Mouse (Mus musculus) CH12.LX (cell line): ENCODE results near the gene Krt8. TPM values are rescaled to one million over a fixed set of nuclear protein-coding genes. Genes with fewer than 3 reads are reported as not detected.

Experiments used
- DNase-seq: peaks from one replicate; pipeline ENCODE4 v3.0.0-alpha.2; 2013; ENCODE audit errors: extremely low read depth
- H3K27ac ChIP-seq: 2 replicates; pipeline ENCODE4 v1.5.1; 2012; ENCODE audit warnings: low read depth, mild to moderate bottlenecking, control low read depth, moderate library complexity; ENCODE audit not compliant: insufficient read depth
- H3K27me3 ChIP-seq: replicated peaks from 2 replicates; pipeline ENCODE3; 2012; ENCODE audit warnings: inconsistent platforms
- H3K36me3 ChIP-seq, 2 experiments: replicated peaks in 1 of 2; 2 replicates each; pipeline versions ENCODE3 to v1.6.1; 2012; ENCODE audit warnings: inconsistent platforms in 1 of 2, low read length in 1 of 2, mild to moderate bottlenecking in 1 of 2, mixed read lengths in 1 of 2, moderate library complexity in 1 of 2; ENCODE audit not compliant: control insufficient read depth in 1 of 2, insufficient read depth in 1 of 2
- H3K4me1 ChIP-seq, 2 experiments: 2 replicates each; pipeline ENCODE4 v1.6.1; 2012; ENCODE audit warnings: inconsistent platforms in 1 of 2, moderate library complexity in 1 of 2; ENCODE audit not compliant: insufficient read depth in 2 of 2, control insufficient read depth in 1 of 2
- H3K4me2 ChIP-seq: 2 replicates; pipeline ENCODE4 v1.6.1; 2012; ENCODE audit warnings: low read depth, mild to moderate bottlenecking, control low read depth; ENCODE audit not compliant: poor library complexity, insufficient read depth, severe bottlenecking
- H3K4me3 ChIP-seq, 3 experiments: fragments of 150-350 bp in 1 of 3; sonication (generic) in 1 of 3; replicated peaks in 1 of 3; 2 replicates each; pipeline versions ENCODE3 to v1.5.1; 2011 to 2012; ENCODE audit warnings: low read depth in 2 of 3, low read length in 2 of 3, mild to moderate bottlenecking in 2 of 3, moderate library complexity in 2 of 3, control low read depth in 1 of 3, improper control_type of control experiment in 1 of 3, inconsistent platforms in 1 of 3, mixed read lengths in 1 of 3; ENCODE audit not compliant: poor library complexity in 1 of 3
- H3K79me2 ChIP-seq: replicated peaks from 2 replicates; pipeline ENCODE4 v1.6.1; 2012; ENCODE audit warnings: mild to moderate bottlenecking, moderate library complexity; ENCODE audit not compliant: control insufficient read depth, poor library complexity, insufficient read depth, severe bottlenecking; ENCODE audit errors: extremely low read depth
- H3K9ac ChIP-seq: 2 replicates; pipeline ENCODE4 v1.6.1; 2012; ENCODE audit warnings: low read depth, mild to moderate bottlenecking, control low read depth, moderate library complexity; ENCODE audit not compliant: insufficient read depth
- H3K9me3 ChIP-seq: replicated peaks from 2 replicates; pipeline ENCODE3; 2012; ENCODE audit warnings: low read length, inconsistent platforms, mixed read lengths
- BHLHE40 ChIP-seq: IDR thresholded peaks from 2 replicates; pipeline ENCODE4 v1.6.1; 2011; ENCODE audit warnings: mild to moderate bottlenecking, low read depth, low read length, improper control_type of control experiment
- CHD2 ChIP-seq: IDR thresholded peaks from 2 replicates; pipeline ENCODE4 v1.6.1; 2011; ENCODE audit warnings: low read length, improper control_type of control experiment
- CTCF ChIP-seq, 2 experiments: IDR thresholded peaks in 1 of 2; conservative IDR thresholded peaks in 1 of 2; 2 replicates each; pipeline ENCODE4 v1.5.1; 2011 to 2012; ENCODE audit warnings: low read depth in 2 of 2, low read length in 2 of 2, improper control_type of control experiment in 1 of 2, inconsistent platforms in 1 of 2, mild to moderate bottlenecking in 1 of 2, moderate library complexity in 1 of 2
- HCFC1 ChIP-seq: IDR thresholded peaks from 2 replicates; pipeline ENCODE4 v1.6.1; 2012; ENCODE audit warnings: low read depth, mild to moderate bottlenecking, inconsistent platforms, low read length, improper control_type of control experiment
- IRF4 ChIP-seq: IDR thresholded peaks from 2 replicates; pipeline ENCODE4 v1.6.1; 2014; ENCODE audit warnings: low read depth, mild to moderate bottlenecking, inconsistent platforms, low read length, improper control_type of control experiment
- JUND ChIP-seq: conservative IDR thresholded peaks from 2 replicates; pipeline ENCODE4 v1.6.1; 2011; ENCODE audit warnings: low read depth, low read length, improper control_type of control experiment
- KAT2A ChIP-seq: IDR thresholded peaks from 2 replicates; pipeline ENCODE4 v1.6.1; 2012; ENCODE audit warnings: low read length, improper control_type of control experiment, inconsistent platforms; ENCODE audit not compliant: insufficient replicate concordance
- MAFK ChIP-seq: IDR thresholded peaks from 2 replicates; pipeline ENCODE4 v1.6.1; 2011; ENCODE audit warnings: low read length, improper control_type of control experiment; ENCODE audit not compliant: insufficient replicate concordance
- MXI1 ChIP-seq: IDR thresholded peaks from 2 replicates; pipeline ENCODE4 v1.6.1; 2011; ENCODE audit warnings: mild to moderate bottlenecking, low read depth, low read length, improper control_type of control experiment
- MYC ChIP-seq: IDR thresholded peaks from 2 replicates; pipeline ENCODE4 v1.6.1; 2011; ENCODE audit warnings: low read depth, mild to moderate bottlenecking, improper control_type of control experiment, low read length
- NELFE ChIP-seq: IDR thresholded peaks from 2 replicates; pipeline ENCODE4 v1.6.1; 2011; ENCODE audit warnings: low read depth, low read length, improper control_type of control experiment
- NRF1 ChIP-seq: IDR thresholded peaks from 2 replicates; pipeline ENCODE4 v1.6.1; 2014; ENCODE audit warnings: low read depth, mild to moderate bottlenecking, inconsistent platforms, low read length, improper control_type of control experiment, moderate library complexity
- PAX5 ChIP-seq: IDR thresholded peaks from 2 replicates; pipeline ENCODE4 v1.6.1; 2012; ENCODE audit warnings: low read length, inconsistent platforms, mixed read lengths
- POLR2A ChIP-seq: IDR thresholded peaks from 2 replicates; pipeline ENCODE4 v1.6.1; 2011; ENCODE audit warnings: low read depth, mild to moderate bottlenecking, improper control_type of control experiment, low read length
- POLR2AphosphoS2 ChIP-seq: IDR thresholded peaks from 2 replicates; pipeline ENCODE4 v1.6.1; 2011; ENCODE audit warnings: low read depth, low read length, improper control_type of control experiment
- SIN3A ChIP-seq: IDR thresholded peaks from 2 replicates; pipeline ENCODE4 v1.6.1; 2012; ENCODE audit warnings: low read length, improper control_type of control experiment, inconsistent platforms
- TCF12 ChIP-seq: IDR thresholded peaks from 2 replicates; pipeline ENCODE4 v1.6.1; 2014; ENCODE audit warnings: low read depth, mild to moderate bottlenecking, inconsistent platforms, low read length, improper control_type of control experiment
- UBTF ChIP-seq: IDR thresholded peaks from 2 replicates; pipeline ENCODE4 v1.6.1; 2012; ENCODE audit warnings: low read depth, mild to moderate bottlenecking, inconsistent platforms, low read length, improper control_type of control experiment, moderate library complexity
- USF1 ChIP-seq: IDR thresholded peaks from 2 replicates; pipeline ENCODE4 v1.6.1; 2014; ENCODE audit warnings: low read depth, mild to moderate bottlenecking, inconsistent platforms, low read length, improper control_type of control experiment
- USF2 ChIP-seq: conservative IDR thresholded peaks from 2 replicates; pipeline ENCODE4 v1.6.1; 2011; ENCODE audit warnings: low read depth, low read length, improper control_type of control experiment
- ZC3H11A ChIP-seq: IDR thresholded peaks from 2 replicates; pipeline ENCODE4 v1.6.1; 2012; ENCODE audit warnings: low read depth, mild to moderate bottlenecking, inconsistent platforms, low read length, improper control_type of control experiment
- ZKSCAN1 ChIP-seq: IDR thresholded peaks from 2 replicates; pipeline ENCODE4 v1.6.1; 2012; ENCODE audit warnings: low read depth, inconsistent platforms, low read length, improper control_type of control experiment, borderline replicate concordance
- ZMIZ1 ChIP-seq: IDR thresholded peaks from 2 replicates; pipeline ENCODE4 v1.6.1; 2012; ENCODE audit warnings: low read depth, mild to moderate bottlenecking, inconsistent platforms, low read length, improper control_type of control experiment
- ZNF384 ChIP-seq: IDR thresholded peaks from 2 replicates; pipeline ENCODE4 v1.6.1; 2012; ENCODE audit warnings: low read depth, low read length, improper control_type of control experiment, inconsistent platforms
- dilution Hi-C: fragments of 300-500 bp; cut with MboI; formaldehyde crosslinking; loops from 2 replicates; pipeline ENCODE4 v1.14.3; 2020; ENCODE audit warnings: low sequenced_read_pairs; ENCODE audit not compliant: extremely low pct_unique_long_range_greater_than_20kb, extremely low pct_ligation_motif_present
- in situ Hi-C: fragments of 300-500 bp; cut with MboI; formaldehyde crosslinking; loops from 3 replicates; pipeline ENCODE4 v1.14.3; 2019; ENCODE audit warnings: low sequenced_read_pairs, low pct_ligation_motif_present, low pct_unique_long_range_greater_than_20kb, mixed read lengths
- polyA plus RNA-seq: library from polyadenylated mRNA; unstranded; fragments of >175 nt; gene quantifications from 2 replicates; pipeline ENCODE4 v1.2.1, GENCODE M21; 2012; ENCODE audit warnings: low read depth; ENCODE audit not compliant: insufficient read length
- total RNA-seq, 2 experiments: library from RNA; depleted of rRNA; stranded (reverse); fragments of 300-350 nt in 1 of 2; fragments of >200 nt in 1 of 2; gene quantifications; 2 replicates each; pipeline ENCODE4 v1.2.3; 2012 to 2014

Gene Krt8
- total and polyA plus RNA-seq, 3 experiments: not detected

DNA sequence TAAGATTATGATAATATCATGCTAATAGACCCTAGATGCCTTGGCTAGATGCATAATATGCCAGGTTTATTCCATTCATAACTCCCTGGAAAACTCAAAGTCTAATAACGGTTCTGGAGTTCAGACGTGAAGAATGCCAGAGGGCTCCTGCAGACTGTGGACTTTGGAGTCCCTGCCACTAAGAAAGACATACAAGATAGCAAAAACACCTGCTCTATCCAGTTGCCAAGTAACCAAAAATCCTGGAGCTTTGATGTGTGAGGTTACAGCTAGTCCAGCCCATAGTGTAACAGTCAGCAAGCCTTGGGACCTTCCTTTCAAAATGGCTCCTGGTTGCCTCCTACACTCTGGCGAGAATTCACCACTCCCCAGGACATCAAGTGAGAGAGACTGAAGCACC, 40.5 kb upstream of the Krt8 start:
- H3K9me3 ChIP-seq: no peaks in the 10 kb centered on the region
- dilution Hi-C loops: no loop called here
- no peak overlapping the region for H3K9ac ChIP-seq
- no peak overlapping the region for H3K27ac ChIP-seq
- no peak overlapping the region for H3K4me3 ChIP-seq
- no peaks in the 10 kb centered on the region for H3K36me3 ChIP-seq
- TF ChIP-seq MYC (no peak), MXI1 (no peak), MAFK (no peak), POLR2AphosphoS2 (no peak), JUND (no peak), PAX5 (no peak), POLR2A (no peak), ZMIZ1 (no peak), CHD2 (no peak), ZKSCAN1 (no peak)
- TF ChIP-seq, all 38 proteins: peak for 0
- in situ Hi-C loops: no loop called here
- peaks cover 59% of the 10 kb centered on the region for H3K27me3 ChIP-seq
- H3K4me1 ChIP-seq: peaks cover 0 to 5% of the 10 kb centered on the region in 2 experiments; a peak in 1 of 4 replicates
- no peak for DNase-seq
- no peaks in the 10 kb centered on the region for H3K79me2 ChIP-seq
- no peak overlapping the region for H3K4me2 ChIP-seq

DNA sequence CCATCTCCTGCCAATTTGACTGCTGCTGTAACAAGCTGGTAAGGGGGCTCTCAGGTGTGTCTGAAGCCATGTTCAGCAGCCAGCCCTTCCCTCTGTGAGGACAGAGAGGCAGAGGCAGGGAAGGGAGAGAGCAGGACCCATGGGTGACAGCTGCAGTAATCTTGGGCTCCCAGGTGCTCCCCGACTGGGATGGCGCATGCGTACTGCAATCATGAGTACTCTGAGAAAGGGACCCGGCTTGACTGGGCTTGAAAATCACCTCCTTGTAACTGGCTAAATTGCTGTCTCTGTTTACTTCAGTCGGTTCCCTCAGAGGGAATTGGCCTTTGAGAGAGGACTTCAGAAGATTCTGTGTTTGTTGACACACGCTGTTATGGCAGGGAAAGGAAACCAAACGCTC, 37.7 kb upstream of the Krt8 start:
- H3K4me2 ChIP-seq: no peak overlapping the region
- dilution Hi-C loops: no loop called here

DNA sequence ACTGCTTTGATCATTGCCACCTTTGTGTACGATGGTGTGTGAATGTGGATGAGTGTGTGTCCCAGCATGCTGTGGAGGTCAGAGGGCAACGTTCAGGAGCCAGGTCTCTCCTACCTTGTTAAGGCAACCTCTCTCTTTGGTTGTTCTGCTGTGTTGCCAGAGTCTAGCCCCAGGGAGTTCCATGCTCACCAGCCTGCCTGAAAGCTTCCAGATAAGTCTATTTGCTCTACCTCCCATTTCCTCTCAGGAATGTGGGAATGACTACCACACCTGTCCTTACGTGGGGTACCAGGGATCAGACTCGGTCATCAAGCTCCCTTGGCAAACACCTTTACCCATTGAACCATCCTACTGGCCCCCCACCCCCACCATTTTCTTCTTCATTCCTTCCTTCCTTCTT, 36.0 kb upstream of the Krt8 start:
- no peak overlapping the region for H3K4me3 ChIP-seq
- H3K79me2 ChIP-seq: no peaks in the 10 kb centered on the region
- H3K36me3 ChIP-seq: no peaks in the 10 kb centered on the region
- in situ Hi-C loops: no loop called here
- TF ChIP-seq HCFC1 (no peak), PAX5 (no peak), JUND (no peak), MYC (no peak), ZC3H11A (no peak), CTCF (conservative IDR thresholded peaks at IDR 0.05 in 1 of 2, IDR thresholded peaks at IDR 0.05 in 1 of 2; ENCODE audit: low read depth in 2 of 2, low read length in 2 of 2) (no peak), SIN3A (no peak), ZKSCAN1 (no peak), POLR2A (no peak), ZNF384 (no peak), MXI1 (no peak)
- dilution Hi-C loops: no loop called here
- no peaks in the 10 kb centered on the region for H3K4me1 ChIP-seq
- no peak for DNase-seq
- H3K27me3 ChIP-seq: peaks cover 67% of the 10 kb centered on the region
- no peak overlapping the region for H3K4me2 ChIP-seq
- no peak overlapping the region for H3K9ac ChIP-seq
- H3K27ac ChIP-seq: no peak overlapping the region
- no peaks in the 10 kb centered on the region for H3K9me3 ChIP-seq

More for the DNA sequence above, 37.7 kb upstream of the Krt8 start:
- no peak overlapping the region for H3K27ac ChIP-seq
- peaks cover 0 to 5% of the 10 kb centered on the region in 2 experiments; a peak in 1 of 4 replicates for H3K4me1 ChIP-seq
- H3K9ac ChIP-seq: no peak overlapping the region
- no peaks in the 10 kb centered on the region for H3K9me3 ChIP-seq
- in situ Hi-C loops: no loop called here
- H3K36me3 ChIP-seq: no peaks in the 10 kb centered on the region
- peaks cover 65% of the 10 kb centered on the region for H3K27me3 ChIP-seq
- TF ChIP-seq USF2: no peak
- no peak for TF ChIP-seq MAFK
- TF ChIP-seq NELFE: no peak
- no peak for TF ChIP-seq KAT2A
- no peak for TF ChIP-seq UBTF
- no peak for TF ChIP-seq PAX5
- TF ChIP-seq SIN3A: no peak
- TF ChIP-seq USF1: no peak
- no peak for TF ChIP-seq IRF4
- TF ChIP-seq BHLHE40: no peak
- TF ChIP-seq TCF12: no peak
- TF ChIP-seq NRF1: no peak
- TF ChIP-seq, all 38 proteins: peak for 0
- DNase-seq: no peak
- Histone ChIP-seq H3K4me3 (no peak overlapping the region), H3K79me2 (no peaks in the 10 kb centered on the region)
